Mouse (Mus musculus): Measurements from ENCODE around the gene Fam208b. TPM values are rescaled to one million over a fixed set of nuclear protein-coding genes. Genes with fewer than 3 reads are reported as not detected.
A peak's percentile ranks its signal among the peaks of the same experiment; 100 is the strongest.
"Not testable (repeated sequence)": the region's sequence is repeated elsewhere in the genome, so short reads cannot be mapped to it uniquely, and the experiment has no call there.

The Fam208b gene
- polyA plus RNA-seq, 1 experiment from 2014 or later: 30.4 TPM

DNA sequence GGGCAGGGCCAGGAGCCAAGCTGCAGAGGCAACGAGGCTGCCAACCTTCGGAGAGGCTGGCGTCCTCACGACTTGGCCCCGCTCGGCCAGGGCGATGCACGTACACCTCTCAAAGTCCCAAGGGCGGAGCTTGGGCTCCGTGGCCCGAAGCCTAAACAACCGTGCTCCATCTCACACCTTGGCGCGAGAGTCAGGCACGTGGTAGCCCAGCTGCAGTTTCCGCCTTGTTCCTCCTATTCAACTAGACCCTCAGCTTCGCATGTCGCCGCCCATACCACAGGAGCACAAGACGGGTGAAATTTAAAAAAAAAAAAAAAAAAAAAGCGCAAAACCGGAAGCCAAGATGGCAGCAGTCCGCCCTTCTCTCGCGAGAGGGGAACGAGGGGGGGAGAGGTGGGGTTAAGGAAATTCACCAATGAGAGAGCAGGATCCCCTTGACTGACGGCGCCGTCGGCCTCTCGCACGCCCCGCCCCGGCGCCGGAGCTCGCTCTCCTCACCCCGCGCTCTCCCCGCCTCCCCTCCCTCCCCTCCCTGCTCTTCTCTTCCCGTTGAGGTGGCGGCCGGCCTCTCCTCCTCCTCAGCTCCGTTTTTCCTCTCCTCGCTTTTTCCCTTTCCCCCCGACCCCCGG is 73.2 kb downstream of the Fam208b start, which contains the start of gene Gdi2:
TSS of gene Gdi2 (plus strand) at position 470 of the 629 bp plus-strand sequence.
- no peaks in the 10 kb centered on the region for H3K27me3 ChIP-seq (ENCODE audit: control insufficient read depth, insufficient read depth, low read length)
- 0% methylated on average over 30 of the region's 47 CpGs for WGBS
- no peaks in the 10 kb centered on the region for H3K36me3 ChIP-seq (replicated peaks; ENCODE audit: control insufficient read depth, insufficient read depth, low read depth, low read length)
- no peaks in the 10 kb centered on the region for H3K9me3 ChIP-seq (replicated peaks; ENCODE audit: control insufficient read depth, low read length)
- peak within 1 kb of the TSS; percentile 61 for H3K4me3 ChIP-seq (ENCODE audit: low read depth, low read length)
- peak within 1 kb of the TSS; percentile 93 for H3K27ac ChIP-seq (replicated peaks; ENCODE audit: low read depth, low read length)
- peak within 1 kb of the TSS; percentile 77 for H3K9ac ChIP-seq (replicated peaks; ENCODE audit: low read length)
- H3K4me1 ChIP-seq (ENCODE audit: control insufficient read depth, insufficient read depth, low read length): no peaks in the 10 kb centered on the region
- peak; percentile 94 for ATAC-seq (replicated peaks; ENCODE audit: insufficient number of reproducible peaks, low FRiP score, low TSS enrichment, low read depth)
- H3K4me2 ChIP-seq (ENCODE audit: low read depth, low read length): peak within 1 kb of the TSS; percentile 68
- DNase-seq (ENCODE audit: low spot score): peak; percentile 97

DNA sequence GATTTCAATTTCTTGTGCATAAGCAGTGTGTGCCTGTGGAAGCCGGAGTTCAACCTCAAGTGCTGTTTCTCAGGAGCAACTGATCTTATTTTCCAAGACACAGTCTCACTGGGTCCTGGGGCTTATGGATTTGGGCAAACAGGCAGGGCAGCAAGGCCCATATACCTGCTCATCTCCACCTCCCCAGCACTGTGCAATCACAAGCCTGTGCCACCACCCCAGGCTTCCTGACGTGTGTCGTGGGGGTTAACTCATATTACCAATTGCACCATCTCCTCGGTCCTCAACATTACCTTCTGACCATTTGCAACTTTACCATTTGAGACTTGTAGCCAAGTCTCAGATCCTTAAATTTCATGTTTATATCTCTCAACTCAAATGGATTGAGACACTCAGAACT is 76.8 kb downstream of the Fam208b start:
- Histone ChIP-seq H3K4me3 (ENCODE audit: low read depth, low read length) (no peak overlapping the region), H3K4me2 (ENCODE audit: low read depth, low read length) (no peak overlapping the region), H3K9ac (replicated peaks; ENCODE audit: low read length) (no peak overlapping the region), H3K27me3 (ENCODE audit: control insufficient read depth, insufficient read depth, low read length) (no peaks in the 10 kb centered on the region), H3K4me1 (ENCODE audit: control insufficient read depth, insufficient read depth, low read length) (no peaks in the 10 kb centered on the region), H3K27ac (replicated peaks; ENCODE audit: low read depth, low read length) (no peak overlapping the region), H3K9me3 (replicated peaks; ENCODE audit: control insufficient read depth, low read length) (no peaks in the 10 kb centered on the region), H3K36me3 (replicated peaks; ENCODE audit: control insufficient read depth, insufficient read depth, low read depth, low read length) (no peaks in the 10 kb centered on the region)
- ATAC-seq (replicated peaks; ENCODE audit: insufficient number of reproducible peaks, low FRiP score, low TSS enrichment, low read depth) (no peak), DNase-seq (ENCODE audit: low spot score) (no peak)
- WGBS: 90% methylated on average over 4 of the region's 4 CpGs

DNA sequence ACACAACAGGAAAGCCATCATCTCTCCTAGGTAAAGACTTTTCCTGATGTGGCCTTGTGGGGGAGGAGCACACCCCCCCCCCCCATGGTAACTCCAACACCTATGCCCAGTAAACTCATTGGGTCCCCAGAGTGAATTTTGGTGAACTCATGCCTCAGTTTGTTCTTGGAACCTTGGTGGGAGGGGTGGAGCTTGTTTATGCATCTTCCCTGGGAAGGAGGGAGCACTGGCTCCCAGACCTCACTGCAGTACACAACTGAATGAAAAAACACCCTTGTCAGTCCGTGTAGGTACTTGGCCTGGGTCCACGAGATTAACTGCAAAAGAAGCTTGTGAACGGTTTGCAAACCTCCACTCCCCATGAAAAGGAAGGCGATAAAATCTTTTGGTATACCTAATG is 78.5 kb downstream of the Fam208b start:
- no peak overlapping the region for H3K9ac ChIP-seq (replicated peaks; ENCODE audit: low read length)
- no peaks in the 10 kb centered on the region for H3K9me3 ChIP-seq (replicated peaks; ENCODE audit: control insufficient read depth, low read length)
- no peaks in the 10 kb centered on the region for H3K27me3 ChIP-seq (ENCODE audit: control insufficient read depth, insufficient read depth, low read length)
- no peak overlapping the region for H3K27ac ChIP-seq (replicated peaks; ENCODE audit: low read depth, low read length)
- H3K4me2 ChIP-seq (ENCODE audit: low read depth, low read length): no peak overlapping the region
- ATAC-seq (replicated peaks; ENCODE audit: insufficient number of reproducible peaks, low FRiP score, low TSS enrichment, low read depth) (no peak), DNase-seq (ENCODE audit: low spot score) (no peak)
- no peak overlapping the region for H3K4me3 ChIP-seq (ENCODE audit: low read depth, low read length)
- H3K4me1 ChIP-seq (ENCODE audit: control insufficient read depth, insufficient read depth, low read length): no peaks in the 10 kb centered on the region
- no peaks in the 10 kb centered on the region for H3K36me3 ChIP-seq (replicated peaks; ENCODE audit: control insufficient read depth, insufficient read depth, low read depth, low read length)
- 71% methylated on average over 4 of the region's 4 CpGs for WGBS

DNA sequence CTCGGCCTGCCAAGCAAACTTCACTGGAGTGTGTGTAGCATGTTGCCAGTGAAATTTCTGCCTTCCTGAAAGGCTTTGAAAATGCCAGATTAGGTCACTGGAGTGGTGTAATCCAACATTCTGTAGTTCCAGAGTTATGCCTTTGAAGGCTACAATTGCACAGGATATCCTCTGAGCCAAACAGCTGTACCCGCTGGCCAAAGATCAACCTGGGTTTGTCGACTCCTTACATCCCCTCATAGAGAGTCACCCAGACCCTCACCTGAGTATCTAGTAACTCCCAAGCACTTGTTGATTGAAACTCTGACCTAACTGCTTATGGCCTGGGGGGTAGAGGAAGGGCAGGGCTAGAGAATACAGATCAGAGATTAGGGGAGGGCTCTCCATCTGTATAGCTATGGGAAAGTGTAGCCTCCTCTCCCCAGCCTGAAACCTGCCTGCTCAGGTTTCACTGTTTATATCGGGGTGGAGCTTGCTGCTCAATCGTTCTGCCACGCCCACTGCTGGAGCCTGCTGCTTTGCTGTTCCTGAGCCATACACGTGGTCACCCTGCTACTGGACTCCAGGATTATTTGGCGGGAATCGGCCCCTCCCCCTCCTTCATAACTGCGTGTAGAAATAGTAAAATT is 79.1 kb downstream of the Fam208b start:
- H3K27ac ChIP-seq (replicated peaks; ENCODE audit: low read depth, low read length): no peak overlapping the region
- H3K9ac ChIP-seq (replicated peaks; ENCODE audit: low read length): no peak overlapping the region
- no peak overlapping the region for H3K4me3 ChIP-seq (ENCODE audit: low read depth, low read length)
- no peaks in the 10 kb centered on the region for H3K36me3 ChIP-seq (replicated peaks; ENCODE audit: control insufficient read depth, insufficient read depth, low read depth, low read length)
- H3K4me2 ChIP-seq (ENCODE audit: low read depth, low read length): no peak overlapping the region
- no peaks in the 10 kb centered on the region for H3K27me3 ChIP-seq (ENCODE audit: control insufficient read depth, insufficient read depth, low read length)
- 52% methylated on average over 10 of the region's 10 CpGs for WGBS
- DNase-seq (ENCODE audit: low spot score) (peak; percentile 23), ATAC-seq (replicated peaks; ENCODE audit: insufficient number of reproducible peaks, low FRiP score, low TSS enrichment, low read depth) (no peak)
- H3K9me3 ChIP-seq (replicated peaks; ENCODE audit: control insufficient read depth, low read length): no peaks in the 10 kb centered on the region
- no peaks in the 10 kb centered on the region for H3K4me1 ChIP-seq (ENCODE audit: control insufficient read depth, insufficient read depth, low read length)

DNA sequence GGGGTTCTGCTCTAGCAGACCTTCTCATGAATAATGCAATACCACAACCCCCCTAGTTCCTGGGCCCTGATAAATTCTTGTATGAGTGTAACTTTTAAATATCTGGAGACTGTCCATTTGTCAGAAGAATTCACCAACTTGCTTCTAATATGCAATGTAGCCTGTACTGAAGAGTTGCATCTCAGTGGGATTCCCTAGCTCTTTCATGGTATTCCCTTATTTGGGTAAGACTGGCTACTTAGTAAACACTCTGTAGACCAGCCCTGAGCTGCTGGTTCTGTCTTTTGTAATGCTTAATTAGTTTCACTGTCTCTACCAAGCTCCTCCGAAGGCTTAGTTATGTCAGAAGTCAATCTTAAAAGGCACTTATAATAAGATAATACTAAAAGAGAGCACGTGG is 79.7 kb downstream of the Fam208b start:
- WGBS: 64% methylated on average over 2 of the region's 2 CpGs
- H3K36me3 ChIP-seq (replicated peaks; ENCODE audit: control insufficient read depth, insufficient read depth, low read depth, low read length); H3K4me1 ChIP-seq (ENCODE audit: control insufficient read depth, insufficient read depth, low read length); H3K4me2 ChIP-seq (ENCODE audit: low read depth, low read length); H3K4me3 ChIP-seq (ENCODE audit: low read depth, low read length); H3K27me3 ChIP-seq (ENCODE audit: control insufficient read depth, insufficient read depth, low read length); DNase-seq (ENCODE audit: low spot score); H3K9ac ChIP-seq (replicated peaks; ENCODE audit: low read length); H3K27ac ChIP-seq (replicated peaks; ENCODE audit: low read depth, low read length); H3K9me3 ChIP-seq (replicated peaks; ENCODE audit: control insufficient read depth, low read length); ATAC-seq (replicated peaks; ENCODE audit: insufficient number of reproducible peaks, low FRiP score, low TSS enrichment, low read depth): not testable (repeated sequence)

DNA sequence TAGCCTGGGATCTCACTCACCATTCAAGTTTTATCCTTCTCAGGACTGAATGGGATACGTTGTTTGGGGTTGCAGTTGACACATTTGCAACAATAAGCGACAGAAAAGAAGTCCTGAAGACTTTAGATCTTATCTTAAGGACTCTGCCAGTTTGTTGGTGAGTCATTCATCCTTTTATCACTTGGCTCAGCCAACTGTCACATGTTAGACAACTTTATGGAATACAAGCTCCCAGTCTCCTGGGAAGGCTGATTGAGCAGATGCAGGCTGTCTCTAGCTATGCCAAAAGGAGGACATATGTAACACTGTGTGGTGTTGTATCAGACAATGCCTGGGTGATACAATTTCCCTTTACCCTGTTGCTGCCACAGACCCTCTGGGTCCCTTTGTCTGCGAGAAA is 80.5 kb downstream of the Fam208b start:
- DNase-seq (ENCODE audit: low spot score) (no peak), ATAC-seq (replicated peaks; ENCODE audit: insufficient number of reproducible peaks, low FRiP score, low TSS enrichment, low read depth) (no peak)
- WGBS: 74% methylated on average over 3 of the region's 3 CpGs
- no peaks in the 10 kb centered on the region for H3K9me3 ChIP-seq (replicated peaks; ENCODE audit: control insufficient read depth, low read length)
- no peaks in the 10 kb centered on the region for H3K27me3 ChIP-seq (ENCODE audit: control insufficient read depth, insufficient read depth, low read length)
- no peak overlapping the region for H3K4me3 ChIP-seq (ENCODE audit: low read depth, low read length)
- no peaks in the 10 kb centered on the region for H3K36me3 ChIP-seq (replicated peaks; ENCODE audit: control insufficient read depth, insufficient read depth, low read depth, low read length)
- H3K4me1 ChIP-seq (ENCODE audit: control insufficient read depth, insufficient read depth, low read length): no peaks in the 10 kb centered on the region
- H3K9ac ChIP-seq (replicated peaks; ENCODE audit: low read length): no peak overlapping the region
- no peak overlapping the region for H3K27ac ChIP-seq (replicated peaks; ENCODE audit: low read depth, low read length)
- no peak overlapping the region for H3K4me2 ChIP-seq (ENCODE audit: low read depth, low read length)

DNA sequence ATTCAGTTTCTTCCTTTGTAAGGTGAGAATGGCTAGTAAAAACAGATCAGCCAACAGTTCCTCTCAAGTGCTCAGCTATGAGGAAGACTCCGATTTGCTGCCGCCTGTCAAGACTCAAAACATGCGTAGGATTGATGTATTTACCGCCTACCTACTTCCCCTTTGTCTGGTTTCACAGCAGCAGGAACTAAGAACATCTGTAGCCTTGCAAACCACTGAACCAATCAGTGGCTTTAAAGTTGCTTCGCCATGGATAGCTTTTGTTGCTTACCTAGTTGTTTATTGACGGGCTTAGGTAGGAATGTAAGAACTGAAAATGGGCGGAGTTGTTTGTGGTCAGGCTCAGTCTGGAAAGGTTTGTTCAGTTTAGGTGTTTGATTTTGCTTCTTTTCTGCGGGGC is 84.6 kb downstream of the Fam208b start:
- no peak for ATAC-seq (replicated peaks; ENCODE audit: insufficient number of reproducible peaks, low FRiP score, low TSS enrichment, low read depth)
- no peak for DNase-seq (ENCODE audit: low spot score)
- Histone ChIP-seq H3K27ac (replicated peaks; ENCODE audit: low read depth, low read length) (no peak overlapping the region), H3K9ac (replicated peaks; ENCODE audit: low read length) (no peak overlapping the region), H3K27me3 (ENCODE audit: control insufficient read depth, insufficient read depth, low read length) (no peaks in the 10 kb centered on the region), H3K4me3 (ENCODE audit: low read depth, low read length) (no peak overlapping the region), H3K4me2 (ENCODE audit: low read depth, low read length) (no peak overlapping the region), H3K9me3 (replicated peaks; ENCODE audit: control insufficient read depth, low read length) (no peaks in the 10 kb centered on the region), H3K36me3 (replicated peaks; ENCODE audit: control insufficient read depth, insufficient read depth, low read depth, low read length) (no peaks in the 10 kb centered on the region), H3K4me1 (ENCODE audit: control insufficient read depth, insufficient read depth, low read length) (no peaks in the 10 kb centered on the region)
- 87% methylated on average over 8 of the region's 8 CpGs for WGBS

DNA sequence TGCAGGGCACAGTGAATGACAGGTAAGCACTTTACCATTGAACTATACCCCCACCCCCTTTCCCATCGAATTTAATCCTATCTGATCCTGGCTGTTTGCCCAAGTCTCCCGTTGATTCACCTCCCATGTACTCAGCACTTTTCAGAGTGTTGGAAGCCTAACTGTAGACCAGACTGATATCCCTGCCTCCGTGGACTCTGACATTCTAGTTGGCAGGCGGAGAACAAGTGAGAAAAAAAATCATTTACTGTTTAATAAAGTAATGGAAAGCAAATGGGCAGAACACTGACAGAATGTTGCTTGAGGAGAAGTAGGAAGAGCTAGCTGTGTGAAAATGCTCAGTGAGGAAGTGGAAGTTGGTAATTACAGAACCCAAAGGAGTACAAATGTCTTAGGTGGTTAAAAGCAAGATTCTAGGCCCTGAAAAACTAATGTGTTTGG is 85.3 kb downstream of the Fam208b start:
- ATAC-seq (replicated peaks; ENCODE audit: insufficient number of reproducible peaks, low FRiP score, low TSS enrichment, low read depth) (no peak), DNase-seq (ENCODE audit: low spot score) (no peak)
- H3K4me1 ChIP-seq (ENCODE audit: control insufficient read depth, insufficient read depth, low read length): no peaks in the 10 kb centered on the region
- H3K27me3 ChIP-seq (ENCODE audit: control insufficient read depth, insufficient read depth, low read length): no peaks in the 10 kb centered on the region
- H3K9ac ChIP-seq (replicated peaks; ENCODE audit: low read length): no peak overlapping the region
- H3K36me3 ChIP-seq (replicated peaks; ENCODE audit: control insufficient read depth, insufficient read depth, low read depth, low read length): no peaks in the 10 kb centered on the region
- no peaks in the 10 kb centered on the region for H3K9me3 ChIP-seq (replicated peaks; ENCODE audit: control insufficient read depth, low read length)
- H3K4me2 ChIP-seq (ENCODE audit: low read depth, low read length): no peak overlapping the region
- 69% methylated on average over 4 of the region's 4 CpGs for WGBS
- no peak overlapping the region for H3K27ac ChIP-seq (replicated peaks; ENCODE audit: low read depth, low read length)
- no peak overlapping the region for H3K4me3 ChIP-seq (ENCODE audit: low read depth, low read length)
